ENCODE assay signal across 9 mouse cellular contexts in genomic region chr4:155841651-155842270, GRCm38 (mm10). TPM values are rescaled to one million over a fixed set of nuclear protein-coding genes. Genes with fewer than 3 reads are reported as not detected.
DNase-seq lines count a peak whose midpoint lies in the region; ATAC-seq and TF ChIP-seq lines count a peak whose summit lies in the region.
"Had no signal": no experiment of that assay in that cellular context is flagged by ENCODE, and none has a peak within 500 bp of the region (broad histone marks: within the 10 kb centered on the region; RNA-seq: fewer than 3 reads in every experiment).

No protein-coding gene starts in this region.

- peaks cover 38% of the 10 kb centered on the region for H3K4me1 ChIP-seq in heart, embryonic 11.5 days (ENCODE audit: control insufficient read depth, insufficient read depth, low read length)
- peaks cover 6% of the 10 kb centered on the region for H3K4me1 ChIP-seq in ES-Bruce4 (ENCODE audit: control insufficient read depth, insufficient read depth, low read length)
- peaks cover 32% of the 10 kb centered on the region for H3K4me1 ChIP-seq in erythroblast, embryonic 14.5 days (ENCODE audit: control insufficient read depth)
- peaks cover 6 to 12% of the 10 kb centered on the region in 2 experiments; a peak in 3 of 4 replicates for H3K4me1 ChIP-seq in liver, embryonic 14.5 days (replicated peaks; ENCODE audit: control insufficient read depth in 2 of 2, insufficient read depth in 2 of 2, low read length in 1 of 2)

- TF ChIP-seq CTCF in ES-Bruce4 (IDR thresholded peaks at IDR 0.05; ENCODE audit: low read depth, low read length) = no peak
- no peak for TF ChIP-seq CTCF in liver, embryonic 14.5 days (IDR thresholded peaks at IDR 0.05; ENCODE audit: low read depth)

- 41% methylated on average over 38 of the region's 38 CpGs for WGBS in heart, embryonic 11.5 days (ENCODE audit: insufficient replicate concordance)
- 46% methylated on average over 38 of the region's 38 CpGs for WGBS in liver, embryonic 14.5 days (ENCODE audit: insufficient replicate concordance)

- no peak for TF ChIP-seq EP300 in ES-Bruce4 (IDR thresholded peaks at IDR 0.05; ENCODE audit: insufficient read depth, low read depth, low read length)
- no peak for TF ChIP-seq EP300 in liver, embryonic 14.5 days (IDR thresholded peaks at IDR 0.05; ENCODE audit: low read depth)

- H3K27me3 ChIP-seq in heart, embryonic 11.5 days (ENCODE audit: control insufficient read depth, insufficient read depth, low read length) = peaks cover 5% of the 10 kb centered on the region; the same call in 1 of the 2 replicates
- no peaks in the 10 kb centered on the region for H3K27me3 ChIP-seq in ES-Bruce4 (ENCODE audit: control insufficient read depth, insufficient read depth, low read length, poor library complexity, severe bottlenecking)
- H3K27me3 ChIP-seq in erythroblast, embryonic 14.5 days (ENCODE audit: control insufficient read depth) = peaks cover 61% of the 10 kb centered on the region
- H3K27me3 ChIP-seq in liver, embryonic 14.5 days (ENCODE audit: control insufficient read depth, insufficient read depth, low read length) = peaks cover 6% of the 10 kb centered on the region
- H3K27me3 ChIP-seq: Patski had no signal

- H3K27ac ChIP-seq in heart, embryonic 11.5 days (ENCODE audit: low read depth, low read length) = no peak overlapping the region
- no peak overlapping the region for H3K27ac ChIP-seq in ES-Bruce4 (ENCODE audit: insufficient read depth, low read length)
- H3K27ac ChIP-seq in liver, embryonic 14.5 days = no peak overlapping the region

- TF ChIP-seq POLR2A in ES-Bruce4 (IDR thresholded peaks at IDR 0.05; ENCODE audit: insufficient read depth, low read length) = no peak

- no peaks in the 10 kb centered on the region for H3K9me3 ChIP-seq in heart, embryonic 11.5 days (replicated peaks; ENCODE audit: control insufficient read depth, low read length)
- no peaks in the 10 kb centered on the region for H3K9me3 ChIP-seq in ES-Bruce4 (replicated peaks; ENCODE audit: control insufficient read depth, insufficient read depth, low read length, poor library complexity, severe bottlenecking)
- H3K9me3 ChIP-seq in erythroblast, embryonic 14.5 days (ENCODE audit: control insufficient read depth, low read length) = no peaks in the 10 kb centered on the region; the same call in 1 of the 2 replicates
- H3K9me3 ChIP-seq in liver, embryonic 14.5 days (ENCODE audit: control insufficient read depth, low read length) = no peaks in the 10 kb centered on the region

- no peaks in the 10 kb centered on the region; the same call in 1 of the 2 replicates for H3K36me3 ChIP-seq in heart, embryonic 11.5 days (ENCODE audit: control insufficient read depth, insufficient read depth, low read length)
- no peaks in the 10 kb centered on the region for H3K36me3 ChIP-seq in ES-Bruce4 (ENCODE audit: control insufficient read depth, insufficient read depth, low read length, poor library complexity, severe bottlenecking)
- no peaks in the 10 kb centered on the region for H3K36me3 ChIP-seq in erythroblast, embryonic 14.5 days (ENCODE audit: control insufficient read depth)
- H3K36me3 ChIP-seq in liver, embryonic 14.5 days (replicated peaks; ENCODE audit: control insufficient read depth, insufficient read depth, low read depth) = no peaks in the 10 kb centered on the region

- no peak for ATAC-seq in heart, embryonic 11.5 days (replicated peaks; ENCODE audit: insufficient number of reproducible peaks, low FRiP score, low TSS enrichment)
- no peak for ATAC-seq in liver, embryonic 14.5 days (ENCODE audit: insufficient read depth)
- ATAC-seq: Patski had no signal

- H3K4me3 ChIP-seq in heart, embryonic 11.5 days (ENCODE audit: low read depth, low read length) = peak overlapping the region; percentile 58
- H3K4me3 ChIP-seq in ES-Bruce4 (ENCODE audit: low read depth, low read length) = peak overlapping the region; percentile 76
- H3K4me3 ChIP-seq in erythroblast, embryonic 14.5 days (replicated peaks) = peak overlapping the region; percentile 65
- no peak overlapping the region for H3K4me3 ChIP-seq in liver, embryonic 14.5 days (ENCODE audit: insufficient read depth in 1 of 2, low read depth in 2 of 2, low read length in 2 of 2)

- DNase-seq in heart, postnatal 10 days = no peak
- no peak for DNase-seq in liver, embryonic 14.5 days (ENCODE audit: low read depth in 3 of 3, low spot score in 3 of 3)
- DNase-seq in left cerebral cortex, adult 8-10 months (ENCODE audit: low spot score in 2 of 2) = no peak
- DNase-seq in right cerebral cortex, postnatal 14 days = no peak
- no peak for DNase-seq in layer of hippocampus, postnatal 14 days (ENCODE audit: low spot score in 2 of 2)

- intact Hi-C loops in heart, postnatal 10 days (cut with DNase I) = no loop called here

- peak overlapping the region; percentile 95 for H3K4me2 ChIP-seq in heart, embryonic 11.5 days
- H3K4me2 ChIP-seq in liver, embryonic 14.5 days (ENCODE audit: low read depth) = peak overlapping the region; percentile 84

- H3K9ac ChIP-seq in heart, embryonic 11.5 days (ENCODE audit: low read depth, low read length) = 0 out of 2 replicates have a peak overlapping the region, but pooled peaks have one; percentile 16
- no peak overlapping the region for H3K9ac ChIP-seq in ES-Bruce4 (ENCODE audit: low read depth, poor library complexity, severe bottlenecking)
- no peak overlapping the region for H3K9ac ChIP-seq in liver, embryonic 14.5 days (replicated peaks)

RNA-seq across cellular contexts. Expression of gene Mxra8, which starts 2.3 kb away (rescaled TPM):
- 34.5 and 37.2 TPM in 2 replicates for polyA plus RNA-seq in heart, embryonic 11.5 days (2014; fragmentation: Nextera tagmentation; extraction: Ambion mirVana)
- 10 to 100 TPM; 66.0 to 66.1 TPM for total RNA-seq in heart, postnatal 10 days (2021)
- 21.1 and 26.1 TPM in 2 replicates for polyA plus RNA-seq in ES-Bruce4 (2011; ENCODE audit: insufficient read depth, insufficient read length, low read depth, missing spikeins)
- polyA plus RNA-seq in erythroblast, embryonic 14.5 days (2012) = 0.11 TPM in 1 of 2 replicates, not detected in the other
- polyA plus RNA-seq in liver, embryonic 14.5 days (2012; rRNA removed) = 5.4 and 6.2 TPM in 2 replicates
- polyA plus RNA-seq in liver, embryonic 14.5 days (2014; fragmentation: Nextera tagmentation; extraction: Ambion mirVana) = 3.9 and 4.9 TPM in 2 replicates
- total RNA-seq in left cerebral cortex, adult 8-10 months (2022) = 10 to 100 TPM in 1 of 4 experiments, 1 to 10 TPM in 3; 8.9 to 10.3 (median 9.3) TPM
- total RNA-seq in layer of hippocampus, postnatal 14 days (2021) = 10 to 100 TPM; 10.0 to 12.7 TPM

RNA-seq across cellular contexts. Expression of gene Dvl1, which starts 5.4 kb away (rescaled TPM):
- polyA plus RNA-seq in heart, embryonic 11.5 days (2014; fragmentation: Nextera tagmentation; extraction: Ambion mirVana) = 5.8 and 6.8 TPM in 2 replicates
- total RNA-seq in heart, postnatal 10 days (2021) = 10 to 100 TPM; 35.3 to 36.0 TPM
- 15.2 and 20.3 TPM in 2 replicates for polyA plus RNA-seq in ES-Bruce4 (2011; ENCODE audit: insufficient read depth, insufficient read length, low read depth, missing spikeins)
- 8.1 and 8.2 TPM in 2 replicates for polyA plus RNA-seq in erythroblast, embryonic 14.5 days (2012)
- 20.9 and 24.5 TPM in 2 replicates for polyA plus RNA-seq in liver, embryonic 14.5 days (2012; rRNA removed)
- polyA plus RNA-seq in liver, embryonic 14.5 days (2014; fragmentation: Nextera tagmentation; extraction: Ambion mirVana) = 2.8 and 3.9 TPM in 2 replicates
- total RNA-seq in left cerebral cortex, adult 8-10 months (2022) = 10 to 100 TPM; 81.1 to 86.5 (median 81.4) TPM
- 10 to 100 TPM; 72.9 to 75.8 TPM for total RNA-seq in layer of hippocampus, postnatal 14 days (2021)

RNA-seq across cellular contexts. Expression of gene Aurkaip1, which starts 10.7 kb away (rescaled TPM):
- polyA plus RNA-seq in heart, embryonic 11.5 days (2014; fragmentation: Nextera tagmentation; extraction: Ambion mirVana) = 121 and 122 TPM in 2 replicates
- 10 to 100 TPM; 84.8 to 91.3 TPM for total RNA-seq in heart, postnatal 10 days (2021)
- 70.6 and 76.0 TPM in 2 replicates for polyA plus RNA-seq in ES-Bruce4 (2011; ENCODE audit: insufficient read depth, insufficient read length, low read depth, missing spikeins)
- polyA plus RNA-seq in erythroblast, embryonic 14.5 days (2012) = 28.2 and 40.5 TPM in 2 replicates
- polyA plus RNA-seq in liver, embryonic 14.5 days (2012; rRNA removed) = 67.4 and 77.0 TPM in 2 replicates
- polyA plus RNA-seq in liver, embryonic 14.5 days (2014; fragmentation: Nextera tagmentation; extraction: Ambion mirVana) = 117 and 120 TPM in 2 replicates
- 100 to 1,000 TPM; 101 to 109 (median 102) TPM for total RNA-seq in left cerebral cortex, adult 8-10 months (2022)
- 10 to 100 TPM; 83.3 to 83.7 TPM for total RNA-seq in layer of hippocampus, postnatal 14 days (2021)

RNA-seq across cellular contexts. Expression of gene Tas1r3, which starts 21.4 kb away (rescaled TPM):
- polyA plus RNA-seq in heart, embryonic 11.5 days (2014; fragmentation: Nextera tagmentation; extraction: Ambion mirVana) = 0.11 and 0.18 TPM in 2 replicates
- under 1 TPM; 0.20 to 0.34 TPM for total RNA-seq in heart, postnatal 10 days (2021)
- 0.28 and 0.44 TPM in 2 replicates for polyA plus RNA-seq in ES-Bruce4 (2011; ENCODE audit: insufficient read depth, insufficient read length, low read depth, missing spikeins)
- polyA plus RNA-seq in erythroblast, embryonic 14.5 days (2012) = not detected in 2 replicates
- polyA plus RNA-seq in liver, embryonic 14.5 days (2012; rRNA removed) = 0.08 and 0.09 TPM in 2 replicates
- 0.04 and 0.06 TPM in 2 replicates for polyA plus RNA-seq in liver, embryonic 14.5 days (2014; fragmentation: Nextera tagmentation; extraction: Ambion mirVana)
- total RNA-seq in left cerebral cortex, adult 8-10 months (2022) = under 1 TPM in 2 of 4 experiments, not detected in 2; 0.30 to 0.39 TPM
- total RNA-seq in layer of hippocampus, postnatal 14 days (2021) = under 1 TPM; 0.25 to 0.29 TPM

RNA-seq across cellular contexts. Expression of gene Cptp, which starts 27.5 kb away (rescaled TPM):
- 12.2 and 12.8 TPM in 2 replicates for polyA plus RNA-seq in heart, embryonic 11.5 days (2014; fragmentation: Nextera tagmentation; extraction: Ambion mirVana)
- total RNA-seq in heart, postnatal 10 days (2021) = 10 to 100 TPM in 1 of 2 experiments, 1 to 10 TPM in 1; 7.9 to 10.6 TPM
- 6.0 and 7.9 TPM in 2 replicates for polyA plus RNA-seq in ES-Bruce4 (2011; ENCODE audit: insufficient read depth, insufficient read length, low read depth, missing spikeins)
- polyA plus RNA-seq in erythroblast, embryonic 14.5 days (2012) = 0.17 and 0.55 TPM in 2 replicates
- 5.6 and 6.6 TPM in 2 replicates for polyA plus RNA-seq in liver, embryonic 14.5 days (2012; rRNA removed)
- polyA plus RNA-seq in liver, embryonic 14.5 days (2014; fragmentation: Nextera tagmentation; extraction: Ambion mirVana) = 7.6 and 9.4 TPM in 2 replicates
- 10 to 100 TPM; 30.1 to 48.4 (median 33.7) TPM for total RNA-seq in left cerebral cortex, adult 8-10 months (2022)
- total RNA-seq in layer of hippocampus, postnatal 14 days (2021) = 10 to 100 TPM; 29.5 to 31.2 TPM

Comparison
In these comparisons a context has a peak if more than half of its experiments do, and no peak if none do; other contexts are left out.
1. H3K4me3 ChIP-seq: peak in heart, embryonic 11.5 days (single experiment), ES-Bruce4 (single experiment) and erythroblast, embryonic 14.5 days (single experiment); none in liver, embryonic 14.5 days (0 of 2).